Mouse (Mus musculus) gastrocnemius, postnatal 36 days (tissue): Measurements from ENCODE around the gene Sptbn1. TPM values are rescaled to one million over a fixed set of nuclear protein-coding genes. Genes with fewer than 3 reads are reported as not detected.

ENCODE experiments used
- DNase-seq, 2 experiments: peaks; one replicate each; pipeline ENCODE4 v3.0.0; 2022
- intact Hi-C: fragments of 180-260 bp; cut with DNase I; formaldehyde crosslinking; loops from one replicate; pipeline ENCODE4 v1.15.1; 2025
- total RNA-seq, 2 experiments: library from RNA; stranded (reverse); gene quantifications; 2 replicates each; pipeline ENCODE4 v1.2.3; 2021

Sptbn1 gene
- total RNA-seq, 2 experiments from 2014 or later: 104 to 125 TPM

DNA sequence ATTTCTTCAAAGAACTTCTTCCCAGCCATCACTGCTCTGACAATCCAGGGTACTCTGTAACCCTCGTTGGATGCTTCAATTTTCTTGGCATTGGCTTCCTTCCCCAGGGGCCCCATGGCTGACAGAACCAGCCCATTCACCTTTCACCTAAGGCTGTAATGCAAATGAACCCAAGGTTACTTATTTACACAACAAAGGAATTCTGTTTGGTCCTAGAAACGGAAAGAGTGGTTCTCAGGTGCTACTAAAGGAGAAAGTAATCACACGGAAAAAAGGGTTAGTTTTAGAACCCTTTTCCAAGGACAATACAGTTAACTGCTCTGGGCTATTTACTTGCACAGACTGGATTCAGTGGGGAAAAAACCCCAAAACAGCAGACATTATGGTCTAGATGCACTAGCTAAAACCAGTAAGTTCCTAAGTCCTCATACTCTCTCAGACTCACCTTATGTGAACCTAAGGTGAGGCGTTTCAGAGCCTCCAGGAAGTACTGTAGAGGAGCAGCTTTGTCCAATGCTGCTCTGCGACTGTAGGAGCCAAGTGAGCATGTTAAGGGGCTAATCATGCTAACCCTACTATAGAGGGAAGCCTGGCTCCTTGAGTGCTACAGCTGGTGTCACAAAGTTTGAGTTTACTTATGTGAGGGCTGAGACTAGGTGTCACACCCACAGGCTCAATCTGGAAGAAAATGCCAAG is 90.7 kb downstream of the Sptbn1 start:
- no peak for DNase-seq
- intact Hi-C loops: no loop called here

DNA sequence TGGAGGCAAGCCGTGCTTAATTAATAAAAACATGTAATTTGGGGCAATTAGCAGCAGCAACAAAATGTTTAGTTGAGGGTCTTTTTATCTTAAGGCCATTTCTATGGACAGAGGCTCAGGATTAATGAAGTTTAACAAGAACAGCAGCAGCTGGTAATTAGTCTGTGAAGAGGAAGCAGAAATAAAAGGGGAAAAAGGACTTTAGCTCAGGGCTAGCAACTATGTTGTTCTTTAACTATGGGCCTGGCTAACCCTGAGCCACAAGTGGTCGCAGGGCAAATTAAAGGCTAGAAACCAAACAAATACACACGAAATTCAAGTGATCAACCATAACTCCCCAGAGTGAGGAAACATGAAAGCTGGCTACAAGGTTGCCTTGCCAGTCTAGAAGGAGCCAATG is 91.9 kb downstream of the Sptbn1 start:
- DNase-seq: no peak
- intact Hi-C loops: no loop called here

DNA sequence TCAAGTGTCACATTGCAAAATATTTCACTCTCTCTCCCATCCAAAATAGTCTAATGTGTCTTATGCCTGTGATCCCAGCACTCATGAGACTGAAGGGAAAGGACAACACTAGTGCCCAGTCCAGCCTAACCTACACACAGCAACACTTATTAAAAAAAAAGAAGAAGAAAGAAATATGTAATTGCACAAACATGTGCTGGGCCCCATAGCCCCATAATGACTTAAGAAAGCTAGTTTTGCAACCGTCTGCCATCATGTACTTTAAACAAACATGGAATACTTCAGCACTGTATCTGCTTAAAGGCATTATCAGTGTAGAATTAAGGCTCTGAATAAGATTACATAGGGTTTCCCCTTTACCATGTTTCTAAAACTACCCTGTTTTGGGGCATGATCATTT is 92.4 kb downstream of the Sptbn1 start:
- intact Hi-C loops: no loop called here
- no peak for DNase-seq

DNA sequence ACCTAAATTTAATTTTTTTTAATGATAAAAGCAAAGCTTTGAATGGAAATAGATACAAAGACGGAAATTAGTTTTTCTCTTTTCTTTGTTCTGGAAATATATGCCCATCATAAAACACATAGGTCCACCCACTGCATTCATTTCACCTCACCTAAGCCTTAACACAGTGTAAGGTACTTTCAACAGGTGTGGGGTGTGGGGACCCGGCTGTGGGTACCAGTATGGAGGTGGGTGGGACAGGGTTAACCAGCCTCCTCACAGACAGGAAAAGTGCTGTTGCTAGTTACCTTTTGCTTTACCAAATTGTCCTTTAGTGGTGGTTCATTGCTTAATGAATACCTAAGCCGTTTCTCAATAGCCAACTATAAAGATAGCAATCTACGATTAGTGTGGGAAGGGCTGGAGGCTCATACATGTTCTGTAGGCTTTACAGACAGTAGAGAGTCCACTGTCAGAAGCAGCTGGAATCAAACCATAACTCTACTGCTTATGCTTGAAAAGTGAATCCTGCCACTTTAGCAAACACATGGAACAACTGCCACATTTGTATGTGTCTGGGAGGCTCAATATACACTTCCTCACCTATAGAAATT is 96.3 kb downstream of the Sptbn1 start:
- DNase-seq: no peak
- intact Hi-C loops: no loop called here

DNA sequence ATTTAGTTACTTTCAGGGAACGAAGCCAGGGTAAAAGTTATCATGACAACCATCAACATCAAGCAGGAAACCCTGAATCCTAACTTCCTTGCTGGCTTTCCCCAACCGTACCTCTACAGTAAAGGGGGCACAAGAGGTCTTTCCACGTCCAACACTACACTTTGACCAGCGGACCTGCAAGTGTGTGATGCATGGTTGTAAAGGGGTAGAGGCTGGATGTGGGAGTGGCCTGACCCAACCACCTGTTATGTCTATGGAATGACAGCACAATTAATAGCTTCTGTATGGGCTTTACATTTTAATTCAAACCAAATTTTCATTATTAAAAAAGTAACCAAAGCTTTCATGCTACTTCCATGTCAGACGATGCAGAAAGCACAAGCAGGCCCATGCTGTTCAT is 96.8 kb downstream of the Sptbn1 start:
- no peak for DNase-seq
- intact Hi-C loops: no loop called here

DNA sequence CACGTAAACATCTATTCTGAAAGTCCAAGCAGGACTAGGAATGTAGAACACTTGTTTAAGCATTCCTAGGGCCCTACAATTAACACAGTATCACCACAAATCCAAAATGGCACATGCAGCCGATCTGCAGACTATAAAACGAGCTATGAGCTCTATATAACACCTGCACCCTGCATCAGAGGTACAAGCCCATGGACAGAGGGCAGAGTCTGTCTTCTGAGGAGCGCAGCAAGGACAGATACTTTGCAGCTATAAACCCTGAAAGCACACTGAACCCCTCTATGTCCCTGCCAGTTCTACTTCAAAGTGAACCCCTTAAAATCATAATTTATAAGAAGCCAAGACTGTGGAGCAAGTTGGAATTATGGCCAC is 101.4 kb downstream of the Sptbn1 start:
- no peak for DNase-seq
- intact Hi-C loops: no loop called here

DNA sequence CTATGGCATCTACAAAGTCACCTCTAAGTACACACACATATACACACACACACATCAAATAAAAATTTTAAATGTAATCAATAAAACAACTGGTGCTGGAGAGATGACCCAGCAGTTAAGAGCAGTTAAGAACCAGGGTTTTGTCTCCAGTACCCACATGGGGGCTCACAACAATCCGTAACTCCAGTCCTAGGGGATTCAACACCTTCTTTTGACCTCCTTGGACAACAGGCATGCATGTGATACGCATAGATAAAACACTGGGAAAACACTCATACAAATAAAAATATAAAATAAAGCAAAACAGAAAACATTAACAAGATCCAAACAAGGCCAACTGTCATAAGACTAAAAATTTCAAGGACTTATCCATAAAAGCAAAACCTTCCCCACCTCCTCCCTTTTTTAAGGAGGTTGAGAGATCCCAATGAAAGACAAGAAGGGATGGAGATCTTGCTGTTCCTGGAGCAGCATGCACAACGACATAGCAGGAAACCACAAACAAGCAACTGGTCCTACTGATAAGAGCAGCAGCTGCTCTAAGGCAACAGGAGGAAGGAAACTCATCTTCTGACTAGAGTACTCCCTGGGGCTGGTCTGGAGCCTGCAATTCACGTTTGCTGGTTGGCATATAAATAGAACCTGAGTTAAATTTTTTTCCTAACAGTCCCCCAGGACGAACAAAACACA is 102.0 kb downstream of the Sptbn1 start:
- DNase-seq: no peak
- intact Hi-C loops: no loop called here

DNA sequence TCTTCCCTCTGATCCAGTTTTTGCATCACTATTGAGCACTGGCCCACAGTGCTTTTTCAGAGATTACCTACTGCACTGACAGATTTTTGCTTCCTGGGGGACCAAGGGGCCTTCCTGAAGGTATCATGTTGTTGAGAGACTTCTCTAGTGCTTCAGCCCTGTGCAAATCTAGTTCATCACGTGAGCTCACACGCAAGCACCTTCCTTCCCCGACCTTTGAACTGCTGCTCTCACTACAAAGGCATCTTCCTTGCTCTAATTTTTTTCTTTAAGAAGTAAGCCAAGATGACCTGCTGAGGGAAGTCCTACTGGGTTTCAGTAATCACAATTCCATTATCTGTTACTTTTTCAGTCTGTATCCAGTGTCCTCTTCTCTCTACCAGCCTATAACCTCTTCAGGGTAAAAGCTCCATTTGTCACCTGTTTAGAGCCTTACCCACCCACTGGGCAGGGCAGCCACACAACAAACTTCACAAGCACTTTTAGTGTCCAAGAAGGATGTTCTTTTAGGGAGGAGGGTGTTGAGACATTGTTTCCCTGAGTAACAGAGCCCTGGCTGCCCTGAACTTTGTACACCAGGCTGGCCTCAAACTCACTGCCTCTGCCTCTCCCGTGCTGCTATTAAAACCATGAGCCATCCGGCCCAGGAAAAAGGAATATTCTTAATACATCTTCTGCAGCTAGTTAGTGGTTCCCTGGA is 103.3 kb downstream of the Sptbn1 start:
- no peak for DNase-seq
- intact Hi-C loops: no loop called here

DNA sequence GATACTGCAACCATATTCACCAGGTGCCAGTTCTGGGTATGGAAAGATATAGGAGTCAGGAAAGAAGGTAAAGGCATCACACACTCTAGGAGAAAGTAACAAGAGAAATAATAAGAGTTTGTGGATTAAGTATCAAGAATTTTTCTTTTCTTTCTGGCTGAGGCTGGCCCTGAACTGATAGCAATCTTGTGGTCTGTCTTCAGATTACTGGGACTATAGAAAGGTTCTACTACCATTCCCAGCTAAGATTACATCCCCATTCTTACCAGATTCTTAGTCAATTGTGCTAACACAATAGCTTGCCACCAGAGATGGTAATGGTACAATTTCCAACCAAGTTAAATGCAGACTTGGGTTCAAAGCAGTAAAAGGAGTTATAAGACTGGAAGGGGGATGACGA is 104.1 kb downstream of the Sptbn1 start:
- intact Hi-C loops: no loop called here
- no peak for DNase-seq

DNA sequence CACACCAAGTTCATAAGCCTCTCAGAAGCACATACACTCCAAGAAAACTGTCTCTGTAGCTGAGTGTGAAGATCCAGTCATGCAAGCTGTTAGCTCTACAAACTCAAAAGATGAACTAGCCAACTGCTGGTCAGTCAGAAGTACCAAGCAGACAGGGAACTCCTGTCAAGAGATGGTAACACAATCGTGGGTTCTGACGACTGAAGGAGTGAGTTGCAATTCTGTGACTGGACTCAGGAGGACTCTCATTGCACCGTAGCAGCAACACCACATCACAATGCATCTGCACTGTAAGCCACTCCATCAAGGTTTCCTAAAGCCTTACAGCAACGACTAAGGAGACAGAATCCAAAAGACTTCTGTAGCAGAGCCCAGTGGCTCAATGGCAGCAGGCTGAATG is 104.9 kb downstream of the Sptbn1 start:
- DNase-seq: no peak
- intact Hi-C loops: no loop called here

DNA sequence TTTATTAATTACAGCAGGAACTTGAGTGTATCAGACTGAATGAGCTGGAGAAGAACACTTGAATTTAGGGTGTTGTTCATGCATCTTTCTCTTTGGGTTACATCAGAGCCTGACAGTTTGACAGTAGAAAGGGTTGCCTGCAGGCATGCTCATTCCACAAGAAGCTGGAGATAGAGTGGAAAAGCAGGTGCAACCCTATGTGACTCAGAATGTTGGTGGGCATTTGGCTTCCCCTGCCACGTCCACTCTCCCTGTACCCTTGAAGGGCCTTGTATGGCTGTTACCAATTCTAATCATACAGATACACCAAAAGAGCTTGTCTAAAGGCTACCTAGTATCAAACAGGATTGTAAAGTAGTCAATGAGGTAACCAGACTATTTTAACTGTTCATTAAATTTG is 106.2 kb downstream of the Sptbn1 start:
- DNase-seq: no peak
- intact Hi-C loops: no loop called here

DNA sequence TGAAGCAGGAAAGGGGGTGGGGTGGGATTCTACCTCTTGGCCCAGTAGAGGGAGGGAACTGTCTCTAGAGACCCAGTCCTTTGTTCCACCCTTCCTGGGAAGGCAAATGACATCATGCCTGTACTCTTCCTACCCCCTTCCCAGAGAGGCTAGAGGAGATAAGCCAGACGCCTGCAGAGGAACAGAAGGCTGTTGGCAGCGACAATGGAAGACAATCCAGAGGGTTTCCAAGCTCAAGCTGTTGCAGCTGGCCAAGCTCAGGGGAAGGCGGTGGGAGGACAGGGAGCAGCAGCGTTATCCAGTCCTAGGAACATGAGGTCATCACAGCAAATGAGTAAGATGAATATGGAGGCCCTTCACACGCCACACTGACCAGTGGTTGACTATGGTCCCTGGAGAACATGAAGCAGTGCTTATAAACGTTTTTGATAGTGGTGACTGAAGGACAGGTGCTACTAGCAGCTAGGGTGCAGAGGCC is 106.8 kb downstream of the Sptbn1 start:
- intact Hi-C loops: no loop called here
- peak; percentile 49 to 76 for DNase-seq

DNA sequence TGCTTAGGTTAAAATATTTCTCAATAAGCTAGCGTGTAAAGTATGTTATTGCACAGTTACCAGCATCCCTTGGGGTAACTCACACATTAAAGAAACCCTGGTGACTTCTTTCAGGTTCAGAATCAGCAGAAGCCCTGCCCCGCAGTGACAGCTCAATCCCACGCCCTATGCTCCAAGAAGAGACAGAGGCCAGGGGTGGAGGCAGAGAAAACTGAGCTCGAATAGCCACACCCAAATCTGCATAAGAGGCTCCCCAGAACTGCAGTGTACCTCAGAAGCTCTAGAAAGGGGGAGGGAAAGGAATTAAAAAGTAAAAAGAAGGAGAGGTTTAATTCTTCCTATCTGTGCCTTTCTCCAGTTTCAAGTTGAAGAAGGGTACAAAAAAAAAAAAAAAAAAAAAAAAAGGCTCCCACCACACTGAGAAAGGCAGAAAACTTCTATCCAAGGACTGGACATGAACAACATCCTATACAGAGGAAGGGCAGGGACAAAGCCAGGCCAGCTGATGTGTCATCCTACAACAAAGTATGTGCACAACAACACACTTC is 107.3 kb downstream of the Sptbn1 start:
- intact Hi-C loops: no loop called here
- DNase-seq: no peak

DNA sequence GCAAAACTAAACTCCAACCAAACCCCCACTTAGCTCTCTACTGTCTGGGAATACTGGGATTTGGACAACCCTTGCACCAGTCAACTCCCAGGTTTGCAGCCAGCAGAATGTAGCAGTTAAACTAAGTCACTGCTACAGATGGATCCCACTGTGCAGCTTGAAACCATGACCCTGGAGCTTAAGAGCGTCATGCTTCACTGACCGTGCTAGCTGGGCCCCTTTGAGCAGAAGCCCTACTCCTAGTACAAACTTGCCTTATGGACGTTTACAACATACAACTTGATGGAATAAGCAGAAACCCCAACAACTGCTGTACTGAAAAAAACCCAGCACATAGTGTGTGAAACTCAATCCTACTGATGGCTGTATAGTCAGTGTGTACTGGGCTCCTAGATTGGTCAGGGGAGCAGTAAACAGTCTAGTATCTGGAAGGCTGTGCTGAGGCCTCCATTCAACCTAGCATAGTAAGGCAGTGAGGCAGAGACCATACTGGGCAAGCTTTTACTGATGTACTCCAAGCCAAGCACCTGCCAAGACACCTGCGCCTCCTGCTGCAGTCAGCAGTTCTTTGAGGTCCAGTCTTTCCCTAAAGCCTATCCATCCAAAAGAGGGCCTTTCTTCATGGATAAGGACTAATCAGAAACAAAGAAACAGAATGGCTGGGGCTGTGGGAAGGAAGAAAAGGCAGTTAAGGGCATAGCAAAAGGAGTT is 108.3 kb downstream of the Sptbn1 start:
- DNase-seq: no peak
- intact Hi-C loops: no loop called here

DNA sequence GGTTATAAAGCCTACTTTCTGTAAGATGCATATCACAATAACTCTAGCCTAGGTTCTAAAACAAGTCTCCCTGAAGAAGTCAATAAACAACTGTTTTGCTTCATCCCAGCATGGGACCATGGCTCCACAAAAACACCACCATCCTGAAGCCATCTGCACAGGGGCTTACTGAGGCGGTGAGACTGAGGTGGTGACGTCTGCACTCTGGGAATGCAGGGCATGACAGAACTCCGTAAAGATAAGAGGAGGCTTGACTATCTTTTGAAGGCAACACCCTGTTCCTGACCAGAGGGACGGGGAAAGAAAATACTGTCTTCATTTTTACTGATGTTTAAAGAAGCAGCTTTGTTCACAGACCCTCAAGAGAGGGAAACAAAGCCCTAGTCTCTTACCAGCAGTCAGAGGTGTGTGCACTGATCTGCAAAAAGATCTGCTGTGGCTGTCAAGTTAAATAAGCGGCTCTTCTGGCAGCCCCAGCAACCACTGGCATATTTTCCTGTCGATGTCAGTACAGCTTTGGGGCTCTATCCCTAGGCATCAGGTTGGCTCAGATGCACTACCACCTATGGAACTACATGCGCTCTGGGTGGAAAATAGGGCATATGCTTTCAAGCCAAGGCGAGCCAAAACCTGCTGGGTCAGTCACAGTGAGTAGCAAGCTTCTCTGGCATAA is 109.8 kb downstream of the Sptbn1 start:
- intact Hi-C loops: no loop called here

DNA sequence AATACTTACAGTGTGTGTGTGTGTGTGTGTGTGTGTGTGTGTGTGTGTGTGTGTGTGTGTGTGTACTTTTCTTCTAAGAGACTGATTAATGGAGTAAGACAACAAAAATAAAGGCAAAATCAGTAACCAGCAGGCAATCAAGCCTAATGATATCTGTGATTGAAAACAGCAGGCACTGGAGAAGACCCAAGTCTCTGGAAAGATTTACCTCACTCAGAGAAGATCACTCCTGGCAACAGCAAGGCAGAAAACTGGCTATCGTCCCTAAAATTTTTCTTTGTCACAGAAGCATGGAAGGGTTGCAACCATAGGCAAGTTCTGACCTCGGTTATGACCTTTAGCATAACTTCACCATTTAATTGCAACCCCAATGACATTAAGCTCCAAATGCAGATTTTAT is 112.1 kb downstream of the Sptbn1 start:
- no peak for DNase-seq
- intact Hi-C loops: loop anchor here (2.0 kb wide), 1 partner anchor 51 kb away; no protein-coding TSS in a partner anchor

More for the DNA sequence above, 109.8 kb downstream of the Sptbn1 start:
- DNase-seq: no peak

DNA sequence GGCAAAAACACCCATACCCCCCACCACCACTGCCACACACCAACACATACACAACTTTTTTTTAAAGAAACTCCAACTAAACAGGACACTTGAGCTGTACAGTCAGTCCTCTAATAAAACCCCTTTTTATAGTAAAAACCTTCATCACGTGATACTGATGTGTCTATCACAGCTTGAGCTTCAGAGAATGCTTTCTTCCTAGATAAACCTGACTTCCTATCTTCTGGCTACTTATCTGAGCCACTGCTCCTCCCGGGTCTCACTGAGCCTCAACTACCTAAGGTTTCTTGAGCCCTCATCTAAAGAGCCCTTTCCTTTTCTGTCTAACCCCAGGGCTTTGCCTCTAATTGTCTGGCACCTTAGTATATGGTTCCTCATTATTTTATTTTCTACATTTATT is 113.0 kb downstream of the Sptbn1 start:
- DNase-seq: no peak
- intact Hi-C loops: no loop called here

DNA sequence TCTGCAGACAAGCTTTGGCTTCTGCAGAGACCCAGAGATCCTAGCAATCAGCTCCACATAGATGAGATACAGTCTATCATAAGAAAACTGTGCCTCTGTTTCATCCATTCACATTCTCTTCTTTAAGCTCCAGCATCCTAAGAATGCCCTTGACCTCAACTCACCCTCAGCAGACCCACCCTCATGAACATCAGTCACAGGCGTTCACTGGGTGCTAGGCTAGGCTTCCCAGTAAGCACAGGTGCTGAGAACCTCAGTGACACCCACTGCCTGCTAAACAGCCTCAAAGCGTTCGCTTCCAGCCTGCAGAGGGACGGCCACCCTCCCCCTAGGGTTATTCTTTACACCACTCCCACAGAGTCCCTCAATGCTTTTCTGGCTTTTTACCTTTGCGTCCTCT is 119.1 kb downstream of the Sptbn1 start:
- intact Hi-C loops: no loop called here

DNA sequence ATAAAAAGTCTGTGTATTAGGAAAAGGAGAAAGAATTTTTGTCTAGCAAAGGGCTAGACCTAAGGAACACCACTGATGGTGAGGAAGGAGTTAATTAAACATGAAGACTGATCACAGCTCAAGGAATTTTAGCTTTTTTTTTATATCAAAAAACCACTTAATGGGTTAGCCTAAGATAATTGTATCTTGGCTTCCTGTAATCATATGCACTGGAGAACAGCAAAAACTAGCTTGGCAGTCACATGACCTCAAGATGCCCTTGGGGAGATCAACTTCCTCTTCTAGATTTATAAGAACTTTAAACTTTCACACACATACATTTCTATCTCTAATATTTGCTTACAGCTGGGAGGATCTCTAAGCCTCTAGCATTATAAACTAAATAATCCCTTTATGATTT is 119.6 kb downstream of the Sptbn1 start:
- intact Hi-C loops: no loop called here
- DNase-seq: no peak

More for the DNA sequence above, 119.1 kb downstream of the Sptbn1 start:
- DNase-seq: no peak

DNA sequence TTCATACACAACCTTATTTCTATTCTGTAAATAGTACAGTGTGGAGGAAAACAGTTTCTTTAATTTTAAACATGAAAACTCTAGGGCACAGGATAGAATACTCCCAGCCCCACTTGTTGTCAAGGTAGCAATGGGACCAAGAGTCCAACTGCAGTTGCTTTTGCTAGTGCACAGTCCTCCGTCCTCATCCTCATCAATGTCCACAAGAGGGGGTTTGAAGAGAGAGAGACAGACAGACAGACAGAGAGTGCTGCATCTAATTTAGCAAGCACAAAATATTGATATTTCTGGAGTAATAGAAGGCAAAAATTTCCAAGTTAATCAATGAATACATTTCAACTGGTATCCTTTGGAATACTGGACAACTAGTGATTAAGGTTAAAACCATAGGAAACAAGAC is 120.1 kb downstream of the Sptbn1 start:
- intact Hi-C loops: no loop called here
- DNase-seq: no peak
